Mouse (Mus musculus) liver, embryonic 14 days (tissue): ENCODE data around the gene Ncmap. TPM values are rescaled to one million over a fixed set of nuclear protein-coding genes. Genes with fewer than 3 reads are reported as not detected.

Experiments used
- polyA plus RNA-seq: library from polyadenylated mRNA; depleted of rRNA; stranded (reverse); fragments of >200 nt; gene quantifications from 2 replicates; pipeline ENCODE4 v1.2.3, GENCODE M21; 2012; rRNA removed

Gene Ncmap
- polyA plus RNA-seq, result 0.02 and 0.05 TPM in 2 replicates

GRCm38 (mm10) chr4:135397991-135398390 is at the start of gene Ncmap:
Gene Ncmap (minus strand): TSS chr4:135398227.

GRCm38 (mm10) chr4:135433443-135434394 is 35.7 kb upstream of the Ncmap start, which contains the start of gene Rcan3:
Gene Rcan3 (minus strand): TSS chr4:135433853.

GRCm38 (mm10) chr4:135353066-135353793 is 44.8 kb downstream of the Ncmap start, which contains the start of gene Srrm1:
Gene Srrm1 (minus strand): TSS chr4:135353321.

Other genes with a start within 250 kb of the Ncmap start
- gene Clic4, start 125.4 kb downstream of the Ncmap start, polyA plus RNA-seq, result 36.8 and 45.2 TPM in 2 replicates
- 39.1 and 49.0 TPM in 2 replicates for gene Srrm1, start 44.9 kb downstream of the Ncmap start, polyA plus RNA-seq
- 2.0 and 2.5 TPM in 2 replicates for gene Rcan3, start 35.6 kb upstream of the Ncmap start, polyA plus RNA-seq
- gene Stpg1, start 96.6 kb upstream of the Ncmap start, polyA plus RNA-seq, result not detected in 2 replicates
- 2.5 and 2.9 TPM in 2 replicates for gene Nipal3, start 96.8 kb upstream of the Ncmap start, polyA plus RNA-seq
- 0.15 and 0.19 TPM in 2 replicates for gene Grhl3, start 175.4 kb upstream of the Ncmap start, polyA plus RNA-seq